Mouse (Mus musculus): ENCODE data around the gene Igf2bp3.

DNA sequence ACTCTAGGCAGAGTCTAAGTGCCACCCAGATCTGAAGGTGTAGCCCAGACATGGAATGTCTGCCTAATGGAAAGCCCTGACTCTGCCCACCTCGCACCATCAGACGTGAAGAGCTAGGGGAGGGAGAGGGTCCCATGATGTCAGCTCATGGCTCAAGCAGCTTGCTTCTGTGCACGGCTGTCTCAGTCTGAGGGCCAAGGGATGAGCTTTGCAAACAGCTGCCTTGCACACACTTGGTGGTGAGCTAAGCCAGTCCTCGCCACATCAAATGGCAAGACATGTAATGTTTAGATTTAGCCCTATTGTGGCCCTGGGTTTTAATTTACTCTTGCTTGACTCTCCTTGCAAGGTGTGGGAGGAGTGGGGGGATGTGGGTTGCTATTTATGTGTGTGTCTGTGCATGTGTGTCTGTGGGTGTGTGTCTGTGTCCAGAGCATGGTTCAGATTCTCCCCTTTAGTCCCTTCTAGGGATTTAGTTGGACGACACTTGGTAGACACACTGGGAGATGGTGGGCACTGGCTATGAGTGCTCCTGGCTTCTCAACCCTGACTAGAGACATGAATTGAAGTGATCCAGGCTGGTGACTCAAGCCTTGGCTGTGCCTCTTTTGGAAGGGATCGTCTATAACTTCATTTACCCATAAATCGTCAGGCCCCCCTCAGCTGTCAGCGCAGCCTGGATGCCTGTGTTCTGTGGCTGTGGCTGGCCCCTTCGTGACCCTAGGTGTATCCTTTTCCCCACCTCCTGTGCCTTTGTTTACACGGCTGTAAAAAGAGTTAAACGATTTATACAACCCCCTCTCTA is 10.4 kb upstream of the Igf2bp3 start:
- no peak for TF ChIP-seq CTCF (IDR thresholded peaks at IDR 0.05; ENCODE audit: low read depth, low read length)
- TF ChIP-seq EP300 (IDR thresholded peaks at IDR 0.05; ENCODE audit: insufficient read depth, low read depth, low read length) = no peak
